Mouse (Mus musculus) kidney, adult 2 months (tissue): Measurements from ENCODE around the gene Fxyd7.

ENCODE experiments used
- CTCF ChIP-seq: fragments of 200-500 bp; conservative IDR thresholded peaks from 2 replicates; pipeline ENCODE4 v1.5.1; 2011; ENCODE audit warnings: low read depth, mild to moderate bottlenecking, control low read depth, low read length, moderate library complexity, mixed read lengths; ENCODE audit not compliant: insufficient read depth, insufficient read length
- POLR2A ChIP-seq: fragments of 200-500 bp; IDR thresholded peaks from one replicate; pipeline ENCODE4 v1.6.1; 2011; ENCODE audit warnings: low read depth, low read length, control low read depth

DNA sequence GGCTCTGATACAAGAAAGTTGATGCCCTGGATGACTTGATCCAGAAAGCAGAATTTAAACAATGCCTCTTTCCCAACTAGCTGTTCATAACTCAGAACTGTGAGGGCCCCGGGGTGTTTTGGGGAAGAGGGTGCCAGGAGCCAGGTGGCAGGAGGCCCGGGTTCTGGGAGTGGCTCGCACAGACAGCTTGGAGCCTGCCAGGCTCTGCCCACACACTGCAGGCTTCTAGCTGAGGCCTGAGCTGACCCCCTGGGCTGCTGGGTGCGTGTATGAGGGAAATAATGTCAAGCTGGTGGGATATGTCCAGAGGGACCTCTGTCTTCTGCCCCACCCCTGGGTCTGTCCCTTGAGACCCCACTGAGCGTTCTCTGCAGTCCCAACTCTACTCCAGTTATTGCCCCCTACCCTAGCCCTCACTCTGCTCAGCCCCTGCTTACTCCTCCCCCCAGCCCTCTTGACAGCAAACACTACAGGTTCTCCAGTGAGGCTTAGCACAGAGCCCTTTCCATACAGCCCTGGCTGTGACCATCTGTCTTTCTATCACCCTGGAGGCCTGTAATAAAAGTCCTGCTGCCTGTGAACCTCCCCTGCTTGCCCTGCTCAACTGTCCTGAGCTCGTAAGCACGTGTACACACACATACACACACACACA, 22.9 kb upstream of the Fxyd7 start:
- no peak for TF ChIP-seq POLR2A
- TF ChIP-seq CTCF = no peak
